Comparison of ENCODE assay signal across 10 mouse cellular contexts in genomic region chr15:67042131-67042530, GRCm38 (mm10).
DNase-seq lines count a peak whose midpoint lies in the region; ATAC-seq and TF ChIP-seq lines count a peak whose summit lies in the region.
"Had no signal": no experiment of that assay in that cellular context is flagged by ENCODE, and none has a peak within 500 bp of the region (broad histone marks: within the 10 kb centered on the region; RNA-seq: fewer than 3 reads in every experiment).

No protein-coding gene starts in this region.

- H3K27me3 ChIP-seq in ES-Bruce4 (ENCODE audit: control insufficient read depth, insufficient read depth, low read length, poor library complexity, severe bottlenecking): 0 out of 2 replicates have a peak, but pooled peaks cover 1% of the 10 kb centered on the region
- H3K27me3 ChIP-seq: embryonic facial prominence, embryonic 15.5 days; midbrain, embryonic 13.5 days had no signal

- peak; percentile 34; the same call in 1 of the 2 replicates for ATAC-seq in megakaryocyte, adult 5-6 weeks (ENCODE audit: poor library complexity, severe bottlenecking)
- no peak for ATAC-seq in cerebellum, adult (ENCODE audit: insufficient number of reproducible peaks, low FRiP score, low TSS enrichment)
- ATAC-seq: midbrain, embryonic 13.5 days had no signal

- H3K9ac ChIP-seq in ES-Bruce4 (ENCODE audit: low read depth, poor library complexity, severe bottlenecking): no peak overlapping the region
- H3K9ac ChIP-seq: embryonic facial prominence, embryonic 15.5 days; midbrain, embryonic 13.5 days had no signal

- peaks cover 9% of the 10 kb centered on the region for H3K4me1 ChIP-seq in ES-Bruce4 (ENCODE audit: control insufficient read depth, insufficient read depth, low read length)

- TF ChIP-seq POLR2A in ES-Bruce4 (IDR thresholded peaks at IDR 0.05; ENCODE audit: insufficient read depth, low read length): no peak

- no peaks in the 10 kb centered on the region for H3K9me3 ChIP-seq in ES-Bruce4 (replicated peaks; ENCODE audit: control insufficient read depth, insufficient read depth, low read length, poor library complexity, severe bottlenecking)
- H3K9me3 ChIP-seq: embryonic facial prominence, embryonic 15.5 days; midbrain, embryonic 13.5 days had no signal

- H3K4me3 ChIP-seq in ES-Bruce4 (ENCODE audit: low read depth, low read length): no peak overlapping the region
- H3K4me3 ChIP-seq: embryonic facial prominence, embryonic 15.5 days; midbrain, embryonic 13.5 days had no signal

- no peaks in the 10 kb centered on the region for H3K36me3 ChIP-seq in ES-Bruce4 (ENCODE audit: control insufficient read depth, insufficient read depth, low read length, poor library complexity, severe bottlenecking)
- H3K36me3 ChIP-seq: embryonic facial prominence, embryonic 15.5 days; midbrain, embryonic 13.5 days had no signal

- H3K27ac ChIP-seq in ES-Bruce4 (ENCODE audit: insufficient read depth, low read length): no peak overlapping the region
- H3K27ac ChIP-seq: embryonic facial prominence, embryonic 15.5 days; midbrain, embryonic 13.5 days had no signal

- peak; percentile 10 for TF ChIP-seq CTCF in ES-Bruce4 (IDR thresholded peaks at IDR 0.05; ENCODE audit: low read depth, low read length)

- TF ChIP-seq EP300 in ES-Bruce4 (IDR thresholded peaks at IDR 0.05; ENCODE audit: insufficient read depth, low read depth, low read length): no peak

- peak; percentile 36 for DNase-seq in kidney, adult 18-20 months
- no peak for DNase-seq in kidney, adult 11 months
- peak; percentile 75 for DNase-seq in A20 (ENCODE audit: low read depth, low spot score)
- no peak for DNase-seq in cerebellum, adult 9-10 months
- DNase-seq in gastrocnemius, adult 8-10 months (ENCODE audit: low spot score in 2 of 2): no peak

Comparison
In these comparisons a context has a peak if more than half of its experiments do, and no peak if none do; other contexts are left out.
1. DNase-seq: peak in kidney, adult 18-20 months (single experiment) and A20 (single experiment); none in kidney, adult 11 months (single experiment), cerebellum, adult 9-10 months (single experiment) and gastrocnemius, adult 8-10 months (0 of 2).